Mouse (Mus musculus): ENCODE measurements at regions not wholly inside any gene's neighbourhood (a gene's known extent, or its start where the extent isn't known, plus 50 kb on each side); places are given as distances from the start of the nearest gene placed in this dataset.

GRCm38 (mm10) chr14:64590611-64591010 lies 486.5 kb downstream of the Prss52 start:
- TF ChIP-seq CTCF (IDR thresholded peaks at IDR 0.05; ENCODE audit: low read depth, low read length) (no peak), GATA1 (IDR thresholded peaks at IDR 0.05; ENCODE audit: borderline replicate concordance, low read length) (no peak)
- H3K9me3 ChIP-seq (replicated peaks) = no peaks in the 10 kb centered on the region
- peaks cover 54% of the 10 kb centered on the region for H3K27me3 ChIP-seq (ENCODE audit: insufficient read depth, low read length)
- no peaks in the 10 kb centered on the region for H3K36me3 ChIP-seq (replicated peaks)
- DNase-seq (ENCODE audit: low spot score) = no peak
- H3K4me3 ChIP-seq (ENCODE audit: low read depth, low read length) = no peak overlapping the region
- ATAC-seq (ENCODE audit: extremely low read depth, insufficient number of reproducible peaks, low FRiP score, poor library complexity, severe bottlenecking) = no peak
- H3K4me1 ChIP-seq (ENCODE audit: insufficient read depth, low read depth, low read length) = 0 out of 2 replicates have a peak, but pooled peaks cover 2% of the 10 kb centered on the region

GRCm38 (mm10) chr14:64591091-64591976 lies 487.2 kb downstream of the Prss52 start:
- Histone ChIP-seq H3K4me1 (ENCODE audit: insufficient read depth, low read depth, low read length) (0 out of 2 replicates have a peak, but pooled peaks cover 2% of the 10 kb centered on the region), H3K36me3 (replicated peaks) (no peaks in the 10 kb centered on the region), H3K4me3 (ENCODE audit: low read depth, low read length) (no peak overlapping the region), H3K27me3 (ENCODE audit: insufficient read depth, low read length) (peaks cover 51% of the 10 kb centered on the region), H3K9me3 (replicated peaks) (no peaks in the 10 kb centered on the region)
- ATAC-seq (ENCODE audit: extremely low read depth, insufficient number of reproducible peaks, low FRiP score, poor library complexity, severe bottlenecking) = no peak
- DNase-seq (ENCODE audit: low spot score) = no peak
- no peak for TF ChIP-seq POLR2AphosphoS5 (IDR thresholded peaks at IDR 0.05; ENCODE audit: insufficient replicate concordance, low read depth, low read length)
- TF ChIP-seq CTCF (IDR thresholded peaks at IDR 0.05; ENCODE audit: low read depth, low read length) = no peak
- TF ChIP-seq TAL1 (conservative IDR thresholded peaks at IDR 0.05; ENCODE audit: low read depth, low read length) = no peak
- TF ChIP-seq GATA2 (IDR thresholded peaks at IDR 0.05; ENCODE audit: borderline replicate concordance, low read depth, low read length) = no peak
- no peak for TF ChIP-seq GATA1 (IDR thresholded peaks at IDR 0.05; ENCODE audit: borderline replicate concordance, low read length)

GRCm38 (mm10) chr14:64592176-64592575 lies 488.1 kb downstream of the Prss52 start:
- Histone ChIP-seq H3K9me3 (replicated peaks) (no peaks in the 10 kb centered on the region), H3K4me1 (ENCODE audit: insufficient read depth, low read depth, low read length) (0 out of 2 replicates have a peak, but pooled peaks cover under 1% of the 10 kb centered on the region), H3K36me3 (replicated peaks) (no peaks in the 10 kb centered on the region), H3K27me3 (ENCODE audit: insufficient read depth, low read length) (peaks cover 44% of the 10 kb centered on the region), H3K4me3 (ENCODE audit: low read depth, low read length) (no peak overlapping the region)
- TF ChIP-seq TAL1 (conservative IDR thresholded peaks at IDR 0.05; ENCODE audit: low read depth, low read length) = no peak
- ATAC-seq (ENCODE audit: extremely low read depth, insufficient number of reproducible peaks, low FRiP score, poor library complexity, severe bottlenecking) (no peak), DNase-seq (ENCODE audit: low spot score) (no peak)

DNA sequence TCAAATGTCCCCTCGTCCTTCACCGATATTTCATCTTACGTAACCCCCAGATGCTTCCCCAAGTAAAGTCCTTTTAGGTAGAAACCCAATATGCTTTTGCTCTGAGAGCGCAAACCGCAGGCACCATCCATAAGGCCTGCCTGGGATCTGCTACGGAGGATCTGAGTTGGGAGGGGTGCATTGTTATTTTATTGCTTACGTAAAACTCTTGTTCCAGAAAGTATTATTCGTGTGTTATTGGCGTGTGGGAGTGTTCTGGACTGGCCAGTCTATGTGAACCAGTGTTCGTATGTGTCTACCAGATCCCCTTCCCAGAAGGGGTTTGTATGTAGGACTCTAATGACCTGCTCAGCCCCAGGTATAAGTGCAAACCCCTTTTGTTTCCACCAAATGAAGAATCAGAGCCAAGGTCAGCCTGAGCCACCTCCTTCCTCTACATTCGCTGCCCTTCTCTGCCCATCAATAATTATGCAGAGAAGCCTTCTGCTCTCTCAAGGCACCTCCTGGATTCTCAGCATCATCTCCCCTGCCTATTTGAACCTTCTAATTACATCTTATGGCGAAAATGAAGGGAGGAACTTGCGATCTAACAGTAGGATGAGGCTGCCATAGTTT lies 488.7 kb downstream of the Prss52 start:
- Histone ChIP-seq H3K36me3 (replicated peaks) (no peaks in the 10 kb centered on the region), H3K4me1 (ENCODE audit: insufficient read depth, low read depth, low read length) (no peaks in the 10 kb centered on the region), H3K4me3 (ENCODE audit: low read depth, low read length) (no peak overlapping the region), H3K9me3 (replicated peaks) (no peaks in the 10 kb centered on the region), H3K27me3 (ENCODE audit: insufficient read depth, low read length) (peaks cover 40% of the 10 kb centered on the region)
- no peak for ATAC-seq (ENCODE audit: extremely low read depth, insufficient number of reproducible peaks, low FRiP score, poor library complexity, severe bottlenecking)
- DNase-seq (ENCODE audit: low spot score) = no peak
- TF ChIP-seq TAL1 (conservative IDR thresholded peaks at IDR 0.05; ENCODE audit: low read depth, low read length) (no peak), CTCF (IDR thresholded peaks at IDR 0.05; ENCODE audit: low read depth, low read length) (no peak), GATA1 (IDR thresholded peaks at IDR 0.05; ENCODE audit: borderline replicate concordance, low read length) (no peak), GATA2 (IDR thresholded peaks at IDR 0.05; ENCODE audit: borderline replicate concordance, low read depth, low read length) (no peak), POLR2AphosphoS5 (IDR thresholded peaks at IDR 0.05; ENCODE audit: insufficient replicate concordance, low read depth, low read length) (no peak)

GRCm38 (mm10) chr14:64593564-64593963 lies 489.5 kb downstream of the Prss52 start:
- H3K27me3 ChIP-seq (ENCODE audit: insufficient read depth, low read length) = peaks cover 34% of the 10 kb centered on the region
- no peaks in the 10 kb centered on the region for H3K9me3 ChIP-seq (replicated peaks)
- ATAC-seq (ENCODE audit: extremely low read depth, insufficient number of reproducible peaks, low FRiP score, poor library complexity, severe bottlenecking) (no peak), DNase-seq (ENCODE audit: low spot score) (no peak)
- H3K4me3 ChIP-seq (ENCODE audit: low read depth, low read length) = no peak overlapping the region
- H3K4me1 ChIP-seq (ENCODE audit: insufficient read depth, low read depth, low read length) = no peaks in the 10 kb centered on the region
- no peaks in the 10 kb centered on the region for H3K36me3 ChIP-seq (replicated peaks)
- no peak for TF ChIP-seq POLR2AphosphoS5 (IDR thresholded peaks at IDR 0.05; ENCODE audit: insufficient replicate concordance, low read depth, low read length)
- no peak for TF ChIP-seq TAL1 (conservative IDR thresholded peaks at IDR 0.05; ENCODE audit: low read depth, low read length)
- no peak for TF ChIP-seq GATA2 (IDR thresholded peaks at IDR 0.05; ENCODE audit: borderline replicate concordance, low read depth, low read length)
- no peak for TF ChIP-seq CTCF (IDR thresholded peaks at IDR 0.05; ENCODE audit: low read depth, low read length)
- no peak for TF ChIP-seq GATA1 (IDR thresholded peaks at IDR 0.05; ENCODE audit: borderline replicate concordance, low read length)

- no peak overlapping the region for H3K4me3 ChIP-seq (ENCODE audit: low read depth, low read length)
- peaks cover 30% of the 10 kb centered on the region for H3K27me3 ChIP-seq (ENCODE audit: insufficient read depth, low read length)
- ATAC-seq (ENCODE audit: extremely low read depth, insufficient number of reproducible peaks, low FRiP score, poor library complexity, severe bottlenecking) (no peak), DNase-seq (ENCODE audit: low spot score) (no peak)
- H3K9me3 ChIP-seq (replicated peaks) = no peaks in the 10 kb centered on the region
- TF ChIP-seq GATA2 (IDR thresholded peaks at IDR 0.05; ENCODE audit: borderline replicate concordance, low read depth, low read length) = no peak
- no peak for TF ChIP-seq POLR2AphosphoS5 (IDR thresholded peaks at IDR 0.05; ENCODE audit: insufficient replicate concordance, low read depth, low read length)
- no peak for TF ChIP-seq CTCF (IDR thresholded peaks at IDR 0.05; ENCODE audit: low read depth, low read length)
- TF ChIP-seq GATA1 (IDR thresholded peaks at IDR 0.05; ENCODE audit: borderline replicate concordance, low read length) = no peak
- no peak for TF ChIP-seq TAL1 (conservative IDR thresholded peaks at IDR 0.05; ENCODE audit: low read depth, low read length)
- no peaks in the 10 kb centered on the region for H3K36me3 ChIP-seq (replicated peaks)
- H3K4me1 ChIP-seq (ENCODE audit: insufficient read depth, low read depth, low read length) = no peaks in the 10 kb centered on the region
Measured at GRCm38 (mm10) chr14:64594021-64594561, 490.0 kb downstream of the Prss52 start.
